Mouse (Mus musculus) forebrain, embryonic 12.5 days (tissue): Measurements from ENCODE around the gene Pcnp. TPM values are rescaled to one million over a fixed set of nuclear protein-coding genes. Genes with fewer than 3 reads are reported as not detected.
A peak's percentile ranks its signal among the peaks of the same experiment; 100 is the strongest.

Source experiments
- ATAC-seq: fragments of 200-750 bp; cut with Nextera tagmentation; 2 replicates; pipeline ENCODE4 v1.8.0; 2017; ENCODE audit warnings: moderate TSS enrichment; ENCODE audit not compliant: low FRiP score
- H3K27ac ChIP-seq: fragments of 300-500 bp; sonication (generic); 2 replicates; pipeline ENCODE4 v1.5.1; 2016; ENCODE audit warnings: mild to moderate bottlenecking
- H3K27me3 ChIP-seq: fragments of 300-500 bp; sonication (generic); 2 replicates; pipeline ENCODE4 v1.6.1; 2016; ENCODE audit warnings: mild to moderate bottlenecking
- H3K36me3 ChIP-seq: fragments of 300-500 bp; sonication (generic); replicated peaks from 2 replicates; pipeline ENCODE4 v1.6.1; 2016; ENCODE audit warnings: mild to moderate bottlenecking
- H3K4me1 ChIP-seq: fragments of 300-500 bp; sonication (generic); 2 replicates; pipeline ENCODE4 v1.6.1; 2016
- H3K4me2 ChIP-seq: fragments of 300-500 bp; sonication (generic); 2 replicates; pipeline ENCODE4 v1.6.1; 2016; ENCODE audit warnings: mild to moderate bottlenecking, moderate library complexity
- H3K4me3 ChIP-seq: fragments of 300-500 bp; sonication (generic); replicated peaks from 2 replicates; pipeline ENCODE4 v1.5.1; 2016; ENCODE audit warnings: mild to moderate bottlenecking
- H3K9ac ChIP-seq: fragments of 300-500 bp; sonication (generic); 2 replicates; pipeline ENCODE4 v1.6.1; 2016; ENCODE audit warnings: mild to moderate bottlenecking
- H3K9me3 ChIP-seq: fragments of 300-500 bp; sonication (generic); 2 replicates; pipeline ENCODE4 v1.6.1; 2016
- WGBS: fragments of 180-500 bp; shearing (Covaris S2); methylation state at CpG from one replicate; pipeline ENCODE4 v1.1.7; 2016; 5-methylcytosine and 5-hydroxymethylcytosine counted together
- polyA plus RNA-seq: library from polyadenylated mRNA; unstranded; fragments of >200 nt; fragmentation: Nextera tagmentation; extraction: Ambion mirVana; gene quantifications from 2 replicates; pipeline ENCODE4 v1.2.1, GENCODE M21; 2016

Pcnp gene
- polyA plus RNA-seq, 1 experiment from 2014 or later: 316 TPM

DNA sequence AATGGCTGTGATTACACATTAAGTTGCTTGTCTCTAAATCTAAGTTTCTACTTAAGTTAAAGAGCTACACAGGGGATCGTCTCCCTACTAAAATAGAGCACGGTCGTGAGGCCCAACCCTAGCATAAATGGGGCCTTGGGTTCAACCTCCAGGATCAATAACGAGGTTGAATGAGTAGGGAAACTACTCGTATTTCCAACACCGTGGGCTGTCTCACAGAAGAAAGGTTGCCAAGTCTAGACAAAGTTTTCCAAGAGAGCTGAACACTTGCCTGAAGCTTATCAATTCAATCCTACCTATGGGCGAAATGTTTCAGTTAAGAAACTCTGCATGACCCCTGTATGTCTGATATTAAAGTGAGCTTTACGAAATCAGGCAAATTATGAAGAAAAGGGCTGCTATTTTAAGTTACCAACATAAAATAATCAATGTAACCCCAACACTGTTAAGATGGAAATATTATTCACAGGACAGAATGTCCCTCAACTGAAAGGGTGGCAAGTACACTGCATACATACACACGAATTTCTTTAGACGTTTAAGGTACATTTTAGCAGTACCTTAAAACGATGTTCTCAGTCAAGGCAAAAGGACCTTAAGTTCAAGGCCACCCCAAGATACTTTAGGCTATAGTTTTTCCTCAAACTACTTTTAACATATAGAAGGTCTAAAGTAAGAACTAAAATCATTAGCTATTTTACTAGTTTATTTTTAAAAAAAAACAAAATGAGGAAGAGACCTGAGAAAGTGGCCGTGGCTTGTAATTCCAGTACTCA, 1.5 kb downstream of the Pcnp start:
- H3K27ac ChIP-seq: no peak overlapping the region
- ATAC-seq: no peak
- peaks cover 24% of the 10 kb centered on the region for H3K4me1 ChIP-seq
- no peaks in the 10 kb centered on the region for H3K27me3 ChIP-seq
- peak overlapping the region; percentile 94 for H3K9ac ChIP-seq
- peak overlapping the region; percentile 75 for H3K4me2 ChIP-seq
- H3K4me3 ChIP-seq: peak overlapping the region; percentile 90
- WGBS: 47% methylated on average over 12 of the region's 12 CpGs
- no peaks in the 10 kb centered on the region for H3K9me3 ChIP-seq
- H3K36me3 ChIP-seq: peaks cover 34% of the 10 kb centered on the region

DNA sequence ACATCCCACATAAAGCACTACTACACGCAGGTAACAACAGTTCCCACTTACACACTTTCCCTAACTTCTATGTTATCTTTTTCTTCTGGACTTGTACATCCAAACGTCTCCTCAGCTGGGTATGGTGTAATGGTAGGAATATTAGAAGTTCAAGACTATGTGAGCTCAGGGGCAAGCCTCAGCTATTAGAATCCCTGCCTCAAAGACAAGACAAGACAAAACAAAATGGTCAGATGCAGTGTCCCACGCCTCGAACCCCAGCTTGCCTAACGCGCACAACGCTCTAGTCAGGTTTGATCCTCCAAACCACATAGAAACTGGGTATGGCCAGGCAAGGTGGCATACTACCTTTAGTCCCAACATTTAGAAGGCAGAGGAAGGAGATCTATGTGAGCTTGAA, 9.9 kb downstream of the Pcnp start:
- Histone ChIP-seq H3K9me3 (no peaks in the 10 kb centered on the region), H3K27me3 (no peaks in the 10 kb centered on the region), H3K9ac (no peak overlapping the region), H3K36me3 (peaks cover 53% of the 10 kb centered on the region), H3K4me1 (no peaks in the 10 kb centered on the region), H3K27ac (no peak overlapping the region), H3K4me2 (no peak overlapping the region), H3K4me3 (no peak overlapping the region)
- 96% methylated on average over 7 of the region's 7 CpGs for WGBS
- ATAC-seq: no peak

DNA sequence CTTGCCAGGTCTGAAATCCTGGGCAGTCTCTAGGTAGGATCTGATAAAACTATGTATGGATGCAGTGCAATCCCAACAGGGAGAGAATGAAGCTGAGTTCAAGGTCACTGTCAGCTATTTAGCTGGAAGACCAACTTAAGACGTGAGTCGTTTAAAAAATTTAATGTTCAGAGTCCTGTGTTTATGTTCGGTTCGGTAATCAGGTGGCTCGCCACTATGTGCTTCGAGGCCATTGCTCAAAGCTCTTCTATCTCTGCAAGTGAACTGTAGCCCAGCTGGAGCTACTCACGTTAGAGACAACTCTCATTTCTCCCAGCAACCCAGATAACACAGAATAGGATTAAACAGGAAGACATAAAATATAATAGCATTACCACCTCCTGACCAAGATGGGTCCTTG, 15.5 kb downstream of the Pcnp start:
- Histone ChIP-seq H3K9ac (no peak overlapping the region), H3K36me3 (peaks cover 50% of the 10 kb centered on the region), H3K27me3 (no peaks in the 10 kb centered on the region), H3K27ac (no peak overlapping the region), H3K9me3 (no peaks in the 10 kb centered on the region), H3K4me2 (no peak overlapping the region), H3K4me1 (no peaks in the 10 kb centered on the region), H3K4me3 (no peak overlapping the region)
- ATAC-seq: no peak
- WGBS: 89% methylated on average over 7 of the region's 7 CpGs

DNA sequence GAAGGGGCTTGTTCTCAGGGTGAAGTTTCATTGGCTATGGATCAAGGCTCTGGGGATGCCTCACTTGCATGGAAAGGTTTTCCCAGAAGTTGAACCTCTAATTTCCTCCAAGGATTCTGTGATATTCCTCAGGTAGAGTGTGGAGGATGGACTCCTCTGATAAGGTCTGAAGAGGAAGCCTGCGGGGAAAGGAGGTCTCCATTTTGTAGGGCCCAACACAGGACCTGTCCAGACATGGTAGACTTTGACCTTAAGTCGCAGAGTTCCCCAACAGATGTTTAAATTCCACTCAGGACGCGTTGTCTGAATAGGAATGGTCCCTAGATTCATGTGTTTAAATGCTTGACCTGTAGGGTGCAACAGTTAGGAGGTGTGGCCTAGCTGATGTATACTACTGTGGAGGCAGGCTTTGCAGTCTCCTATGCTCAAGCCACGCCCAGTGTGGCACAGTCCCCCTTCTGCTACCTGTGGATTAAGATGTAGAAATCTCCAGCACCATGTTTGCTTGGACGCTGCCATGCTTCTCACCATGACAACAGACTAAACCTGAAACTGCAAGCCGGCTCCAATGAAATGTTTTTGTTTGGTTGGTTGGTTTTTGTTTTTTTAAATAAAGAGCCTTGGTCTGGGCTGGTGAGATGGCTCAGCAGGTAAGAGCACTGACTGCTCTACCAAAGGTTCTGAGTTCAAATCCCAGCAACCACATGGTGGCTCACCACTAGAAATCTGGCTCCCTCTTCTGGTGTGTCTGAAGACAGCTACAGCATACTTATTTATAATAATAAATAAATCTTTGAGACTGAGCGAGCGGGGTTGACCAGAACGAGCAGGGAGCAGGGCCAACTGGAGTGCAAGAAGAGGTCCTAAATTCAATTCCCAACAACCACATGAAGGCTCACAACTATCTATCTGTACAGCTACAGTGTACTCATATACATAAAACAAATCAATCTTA, 16.5 kb downstream of the Pcnp start:
- peak; percentile 49; the same call in 1 of the 2 replicates for ATAC-seq
- no peak overlapping the region for H3K4me2 ChIP-seq
- no peaks in the 10 kb centered on the region for H3K4me1 ChIP-seq
- H3K9me3 ChIP-seq: no peaks in the 10 kb centered on the region
- WGBS: 92% methylated on average over 10 of the region's 10 CpGs
- no peaks in the 10 kb centered on the region for H3K27me3 ChIP-seq
- H3K27ac ChIP-seq: no peak overlapping the region
- H3K36me3 ChIP-seq: peaks cover 43% of the 10 kb centered on the region
- no peak overlapping the region for H3K9ac ChIP-seq
- no peak overlapping the region for H3K4me3 ChIP-seq

DNA sequence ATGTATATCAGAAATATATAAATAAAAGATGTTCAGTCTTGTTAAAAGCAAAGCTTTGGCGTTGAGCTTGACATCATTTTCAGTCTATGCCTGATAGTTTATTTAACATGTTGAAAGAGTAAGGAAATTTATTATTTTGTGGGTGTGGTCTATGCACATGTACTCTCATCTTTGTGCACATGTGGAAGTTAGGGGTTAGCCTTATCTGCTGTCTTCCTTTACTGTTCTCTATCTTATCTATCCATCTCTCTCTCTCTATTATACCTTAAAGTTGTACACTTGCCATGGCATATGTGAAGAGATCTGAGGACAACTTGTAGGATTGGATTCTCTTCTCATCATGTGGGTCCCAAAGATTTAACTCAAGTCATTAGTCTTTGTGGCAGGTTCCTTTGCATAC, 20.7 kb downstream of the Pcnp start:
- ATAC-seq: no peak
- Histone ChIP-seq H3K4me3 (no peak overlapping the region), H3K27ac (no peak overlapping the region), H3K36me3 (peaks cover 54% of the 10 kb centered on the region), H3K9ac (no peak overlapping the region), H3K4me2 (no peak overlapping the region), H3K27me3 (no peaks in the 10 kb centered on the region), H3K4me1 (no peaks in the 10 kb centered on the region), H3K9me3 (no peaks in the 10 kb centered on the region)
- WGBS: 100% methylated on average over 1 of the region's 1 CpGs

DNA sequence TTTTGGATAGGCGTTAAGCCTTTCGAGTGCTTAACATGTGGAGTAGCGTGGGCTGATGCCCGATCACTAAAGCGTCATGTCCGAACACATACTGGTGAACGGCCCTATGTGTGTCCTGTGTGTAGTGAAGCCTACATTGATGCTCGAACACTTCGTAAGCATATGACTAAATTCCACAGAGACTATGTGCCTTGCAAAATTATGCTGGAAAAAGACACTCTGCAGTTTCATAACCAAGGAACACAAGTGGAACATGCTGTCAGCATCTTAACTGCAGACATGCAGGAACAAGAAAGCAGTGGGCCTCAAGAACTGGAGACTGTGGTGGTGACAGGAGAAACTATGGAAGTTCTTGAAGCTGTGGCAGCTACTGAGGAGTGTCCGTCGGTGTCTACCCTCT, 22.7 kb downstream of the Pcnp start:
- WGBS: 97% methylated on average over 11 of the region's 11 CpGs
- ATAC-seq: no peak
- no peaks in the 10 kb centered on the region for H3K4me1 ChIP-seq
- H3K36me3 ChIP-seq: peaks cover 61% of the 10 kb centered on the region
- no peaks in the 10 kb centered on the region for H3K9me3 ChIP-seq
- H3K27me3 ChIP-seq: no peaks in the 10 kb centered on the region
- H3K27ac ChIP-seq: no peak overlapping the region
- H3K4me3 ChIP-seq: no peak overlapping the region
- H3K4me2 ChIP-seq: no peak overlapping the region
- H3K9ac ChIP-seq: no peak overlapping the region

DNA sequence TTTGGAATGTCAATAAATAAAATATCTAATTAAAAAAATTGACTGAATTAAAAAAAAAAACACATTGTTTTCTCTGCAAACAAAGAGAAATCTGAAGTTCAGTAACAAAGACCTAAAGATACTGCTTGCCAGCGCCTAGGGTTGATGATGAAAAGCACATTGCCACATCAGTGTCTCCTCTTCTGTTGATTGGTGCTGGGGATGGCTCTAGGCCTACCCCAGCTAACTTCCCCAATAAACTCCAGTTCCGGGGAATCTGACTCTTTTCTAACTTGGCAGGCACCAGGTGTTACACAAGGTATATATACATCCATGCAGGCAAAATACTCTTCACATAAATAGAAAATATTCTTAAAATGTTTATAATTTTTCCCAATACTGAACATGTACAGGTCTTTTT, 35.3 kb downstream of the Pcnp start:
- H3K36me3 ChIP-seq: peaks cover 45% of the 10 kb centered on the region
- H3K27me3 ChIP-seq: no peaks in the 10 kb centered on the region
- H3K4me1 ChIP-seq: no peaks in the 10 kb centered on the region
- H3K9me3 ChIP-seq: no peaks in the 10 kb centered on the region
- H3K4me2 ChIP-seq: no peak overlapping the region
- H3K4me3 ChIP-seq: no peak overlapping the region
- 89% methylated on average over 2 of the region's 2 CpGs for WGBS
- H3K27ac ChIP-seq: no peak overlapping the region
- H3K9ac ChIP-seq: no peak overlapping the region
- ATAC-seq: no peak

DNA sequence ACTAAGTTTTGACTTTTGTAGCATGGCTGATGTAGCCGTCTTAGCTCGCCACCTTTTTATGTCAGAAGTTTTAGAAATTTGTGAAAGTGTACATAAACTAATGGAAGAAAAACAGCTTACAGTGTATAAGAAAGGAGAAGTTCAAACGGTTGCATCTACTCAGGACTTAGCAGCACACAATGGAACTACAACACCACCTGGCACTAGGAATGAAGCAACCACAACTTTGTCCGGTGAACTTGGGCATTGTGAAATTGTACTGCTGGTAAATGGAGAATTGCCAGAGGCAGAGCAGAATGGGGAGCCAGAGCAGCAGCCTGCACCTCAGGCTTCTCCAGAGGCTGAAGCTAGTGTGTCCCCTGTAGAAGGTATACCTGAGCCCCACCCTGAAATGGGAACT, 39.2 kb downstream of the Pcnp start:
- Histone ChIP-seq H3K4me3 (no peak overlapping the region), H3K27me3 (no peaks in the 10 kb centered on the region), H3K27ac (no peak overlapping the region), H3K9ac (no peak overlapping the region), H3K36me3 (peaks cover 39% of the 10 kb centered on the region), H3K4me1 (no peaks in the 10 kb centered on the region), H3K9me3 (no peaks in the 10 kb centered on the region), H3K4me2 (no peak overlapping the region)
- WGBS: 95% methylated on average over 4 of the region's 4 CpGs
- ATAC-seq: no peak

DNA sequence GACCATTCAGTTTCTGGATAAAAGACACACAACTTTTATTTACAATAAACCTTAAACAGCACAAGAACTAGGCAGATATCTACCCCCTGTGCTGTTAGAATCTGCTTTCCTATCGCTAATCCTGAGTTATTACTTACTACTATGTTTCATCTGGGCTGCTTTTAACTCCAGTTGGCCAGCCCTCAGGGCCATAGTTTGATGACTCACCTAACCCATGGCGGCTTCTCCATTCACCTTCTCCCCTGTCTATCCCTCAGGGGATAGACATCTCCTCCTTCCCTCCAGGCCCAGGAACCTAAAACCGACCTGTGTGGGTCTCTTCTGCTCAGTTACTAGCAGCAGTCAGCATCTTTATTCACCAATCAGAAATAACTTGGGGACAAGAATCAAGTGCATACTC, 43.5 kb downstream of the Pcnp start:
- H3K4me2 ChIP-seq: no peak overlapping the region
- no peak for ATAC-seq
- H3K4me3 ChIP-seq: no peak overlapping the region
- H3K36me3 ChIP-seq: peaks cover 32% of the 10 kb centered on the region
- no peaks in the 10 kb centered on the region for H3K4me1 ChIP-seq
- 92% methylated on average over 3 of the region's 3 CpGs for WGBS
- H3K9me3 ChIP-seq: no peaks in the 10 kb centered on the region
- H3K27ac ChIP-seq: no peak overlapping the region
- no peaks in the 10 kb centered on the region for H3K27me3 ChIP-seq
- H3K9ac ChIP-seq: no peak overlapping the region

DNA sequence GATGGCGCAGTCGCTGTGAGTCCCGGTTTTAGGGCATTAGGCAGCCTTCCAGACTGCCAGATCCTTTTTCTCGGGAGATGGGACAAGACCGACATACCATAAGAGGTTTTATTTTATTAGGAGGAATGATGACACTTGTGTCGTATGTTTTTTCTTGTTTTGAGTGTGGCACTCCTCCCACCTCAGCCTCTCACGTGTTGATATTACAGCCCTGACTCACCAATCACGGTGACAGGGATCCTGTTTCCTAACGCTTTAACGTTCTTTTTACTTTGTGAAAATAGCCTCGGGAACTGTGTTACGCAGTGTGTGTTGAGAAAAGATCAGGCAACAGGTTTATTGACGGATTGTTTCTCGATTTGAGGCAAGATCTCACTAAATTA, 54.6 kb downstream of the Pcnp start:
- H3K36me3 ChIP-seq: peaks cover 27% of the 10 kb centered on the region
- H3K27ac ChIP-seq: peak overlapping the region; percentile 87
- 14% methylated on average over 14 of the region's 14 CpGs for WGBS
- H3K4me2 ChIP-seq: peak overlapping the region; percentile 78
- peak overlapping the region; percentile 100 for H3K4me3 ChIP-seq
- H3K27me3 ChIP-seq: no peaks in the 10 kb centered on the region
- H3K4me1 ChIP-seq: peaks cover 18% of the 10 kb centered on the region
- no peaks in the 10 kb centered on the region for H3K9me3 ChIP-seq
- peak overlapping the region; percentile 89 for H3K9ac ChIP-seq
- no peak for ATAC-seq

DNA sequence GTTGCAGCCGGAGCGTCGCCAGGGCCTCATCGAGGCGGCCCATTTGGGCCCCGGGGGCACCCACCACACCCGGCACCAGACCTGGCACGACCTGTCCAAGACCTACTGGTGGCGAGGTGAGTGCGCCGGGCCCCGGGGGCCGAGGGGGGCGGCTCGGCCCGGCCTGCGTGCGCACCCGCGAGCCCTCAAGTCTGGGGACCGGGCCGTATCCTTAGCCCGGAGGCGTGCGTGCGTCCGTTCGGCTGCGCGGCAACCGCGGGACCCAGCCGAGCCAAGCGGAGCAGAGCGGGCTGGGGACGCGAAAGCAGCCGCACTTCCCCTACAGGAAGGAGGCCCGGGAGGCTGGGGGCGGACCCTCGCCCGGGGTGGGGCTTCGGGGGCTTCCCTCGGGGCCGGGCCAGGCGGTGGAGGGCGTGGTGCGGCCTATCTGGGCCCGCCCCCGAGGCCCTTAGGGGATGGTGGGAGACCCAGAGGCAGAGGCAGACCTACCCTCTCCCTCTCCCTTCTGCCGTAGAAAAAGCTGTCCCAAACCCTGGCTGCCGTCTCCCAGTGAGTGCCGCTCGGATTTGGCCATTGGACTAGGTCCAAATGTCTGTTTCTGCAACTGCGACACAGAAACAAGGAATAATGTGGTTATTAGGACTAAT, 55.2 kb downstream of the Pcnp start:
- H3K9ac ChIP-seq: peak overlapping the region; percentile 89
- ATAC-seq: peak; percentile 86
- H3K27me3 ChIP-seq: no peaks in the 10 kb centered on the region
- H3K4me1 ChIP-seq: peaks cover 18% of the 10 kb centered on the region
- no peaks in the 10 kb centered on the region for H3K9me3 ChIP-seq
- peak overlapping the region; percentile 87 for H3K27ac ChIP-seq
- H3K36me3 ChIP-seq: peaks cover 32% of the 10 kb centered on the region
- WGBS: under 1% methylated on average over 44 of the region's 55 CpGs
- peak overlapping the region; percentile 100 for H3K4me3 ChIP-seq
- H3K4me2 ChIP-seq: peak overlapping the region; percentile 78
